Mouse (Mus musculus): ENCODE measurements around the gene Rrm2.
A peak's percentile ranks its signal among the peaks of the same experiment; 100 is the strongest.
"Not testable (repeated sequence)": the region's sequence is repeated elsewhere in the genome, so short reads cannot be mapped to it uniquely, and the experiment has no call there.

The Rrm2 gene

GRCm38 (mm10) chr12:24707954-24708823 lies at the start of gene Rrm2:
Gene Rrm2 (plus strand): TSS chr12:24708241.
- ATAC-seq (ENCODE audit: low TSS enrichment) = peak; percentile 85

GRCm38 (mm10) chr12:24658998-24659397 lies 49.0 kb upstream of the Rrm2 start:
- no peak for ATAC-seq (ENCODE audit: low TSS enrichment)

- no peak for ATAC-seq (ENCODE audit: low TSS enrichment)
Measured at GRCm38 (mm10) chr12:24659923-24660322, 48.1 kb upstream of the Rrm2 start.

GRCm38 (mm10) chr12:24661100-24661499 lies 46.9 kb upstream of the Rrm2 start:
- no peak for ATAC-seq (ENCODE audit: low TSS enrichment)

- ATAC-seq (ENCODE audit: low TSS enrichment) = no peak
Measured at GRCm38 (mm10) chr12:24662131-24662530, 45.9 kb upstream of the Rrm2 start.

GRCm38 (mm10) chr12:24680096-24680491 lies 27.9 kb upstream of the Rrm2 start:
- ATAC-seq (ENCODE audit: low TSS enrichment) = peak; percentile 30; the same call in 1 of the 2 replicates

GRCm38 (mm10) chr12:24680492-24681285 lies 27.4 kb upstream of the Rrm2 start:
- peak; percentile 50 for ATAC-seq (ENCODE audit: low TSS enrichment)

- no peak for ATAC-seq (ENCODE audit: low TSS enrichment)
Measured at GRCm38 (mm10) chr12:24681286-24682023, 26.6 kb upstream of the Rrm2 start, which contains the start of gene Cys1. Gene Cys1 (minus strand): TSS chr12:24681813.

- ATAC-seq (ENCODE audit: low TSS enrichment) = peak; percentile 33
Measured at GRCm38 (mm10) chr12:24682563-24682962, 25.5 kb upstream of the Rrm2 start.

- ATAC-seq (ENCODE audit: low TSS enrichment) = no peak
Measured at GRCm38 (mm10) chr12:24683461-24683860, 24.6 kb upstream of the Rrm2 start.

GRCm38 (mm10) chr12:24686038-24686695 lies 21.9 kb upstream of the Rrm2 start:
- ATAC-seq (ENCODE audit: low TSS enrichment) = no peak

- no peak for ATAC-seq (ENCODE audit: low TSS enrichment)
Measured at GRCm38 (mm10) chr12:24686696-24687346, 21.2 kb upstream of the Rrm2 start.

- ATAC-seq (ENCODE audit: low TSS enrichment) = no peak
Measured at GRCm38 (mm10) chr12:24690351-24690750, 17.7 kb upstream of the Rrm2 start.

- peak; percentile 92 for ATAC-seq (ENCODE audit: low TSS enrichment)
Measured at GRCm38 (mm10) chr12:24696500-24697483, 11.2 kb upstream of the Rrm2 start.

GRCm38 (mm10) chr12:24697484-24698204 lies 10.4 kb upstream of the Rrm2 start:
- 0 out of 2 replicates have a peak, but pooled peaks have one; percentile 9 for ATAC-seq (ENCODE audit: low TSS enrichment)

GRCm38 (mm10) chr12:24698514-24698913 lies 9.5 kb upstream of the Rrm2 start:
- ATAC-seq (ENCODE audit: low TSS enrichment) = no peak

GRCm38 (mm10) chr12:24699578-24699977 lies 8.5 kb upstream of the Rrm2 start:
- no peak for ATAC-seq (ENCODE audit: low TSS enrichment)

GRCm38 (mm10) chr12:24701621-24702020 lies 6.4 kb upstream of the Rrm2 start:
- ATAC-seq (ENCODE audit: low TSS enrichment) = not testable (repeated sequence)

- no peak for ATAC-seq (ENCODE audit: low TSS enrichment)
Measured at GRCm38 (mm10) chr12:24703013-24703412, 5.0 kb upstream of the Rrm2 start.

Data from frontal cortex, adult (tissue).